Mouse (Mus musculus): ENCODE results near the gene Slc16a10. TPM values are rescaled to one million over a fixed set of nuclear protein-coding genes. Genes with fewer than 3 reads are reported as not detected.

Gene Slc16a10
- polyA plus RNA-seq, 1 experiment from 2014 or later: 75.1 TPM

- H3K36me3 ChIP-seq: peaks cover 47% of the 10 kb centered on the region
- no peak overlapping the region for H3K27ac ChIP-seq
- WGBS (ENCODE audit: insufficient replicate concordance): 64% methylated on average over 3 of the region's 3 CpGs
- H3K9ac ChIP-seq: no peak overlapping the region
- H3K4me3 ChIP-seq (replicated peaks): no peak overlapping the region
- H3K4me2 ChIP-seq: no peak overlapping the region
- no peak for ATAC-seq (ENCODE audit: low read depth)
- H3K27me3 ChIP-seq: no peaks in the 10 kb centered on the region
- no peaks in the 10 kb centered on the region for H3K9me3 ChIP-seq (replicated peaks)
- DNase-seq: no peak
- H3K4me1 ChIP-seq (replicated peaks): peaks cover 18% of the 10 kb centered on the region
Measured at GRCm38 (mm10) chr10:40065357-40065756, 76.7 kb downstream of the Slc16a10 start.

- Histone ChIP-seq H3K27me3 (no peaks in the 10 kb centered on the region), H3K4me1 (replicated peaks) (peaks cover 12% of the 10 kb centered on the region), H3K9me3 (replicated peaks) (no peaks in the 10 kb centered on the region), H3K36me3 (peaks cover 40% of the 10 kb centered on the region), H3K9ac (no peak overlapping the region), H3K4me2 (0 out of 2 replicates have a peak overlapping the region, but pooled peaks have one; percentile 17), H3K4me3 (replicated peaks) (no peak overlapping the region), H3K27ac (peak overlapping the region; percentile 77)
- DNase-seq (no peak), ATAC-seq (ENCODE audit: low read depth) (no peak)
- WGBS (ENCODE audit: insufficient replicate concordance): 66% methylated on average over 5 of the region's 5 CpGs
Measured at GRCm38 (mm10) chr10:40063291-40063890, 78.7 kb downstream of the Slc16a10 start.

- H3K9ac ChIP-seq: no peak overlapping the region
- H3K4me2 ChIP-seq: 0 out of 2 replicates have a peak overlapping the region, but pooled peaks have one; percentile 17
- DNase-seq (no peak), ATAC-seq (ENCODE audit: low read depth) (no peak)
- WGBS (ENCODE audit: insufficient replicate concordance): 81% methylated on average over 6 of the region's 6 CpGs
- no peak overlapping the region for H3K4me3 ChIP-seq (replicated peaks)
- H3K27ac ChIP-seq: peak overlapping the region; percentile 77
- H3K36me3 ChIP-seq: peaks cover 37% of the 10 kb centered on the region
- no peaks in the 10 kb centered on the region for H3K27me3 ChIP-seq
- H3K4me1 ChIP-seq (replicated peaks): peaks cover 10% of the 10 kb centered on the region
- no peaks in the 10 kb centered on the region for H3K9me3 ChIP-seq (replicated peaks)
Measured at GRCm38 (mm10) chr10:40062812-40063211, 79.2 kb downstream of the Slc16a10 start.

- no peaks in the 10 kb centered on the region for H3K9me3 ChIP-seq (replicated peaks)
- DNase-seq: no peak
- no peak overlapping the region for H3K9ac ChIP-seq
- 90% methylated on average over 5 of the region's 5 CpGs for WGBS (ENCODE audit: insufficient replicate concordance)
- H3K4me2 ChIP-seq: no peak overlapping the region
- no peaks in the 10 kb centered on the region for H3K27me3 ChIP-seq
- peaks cover 11% of the 10 kb centered on the region for H3K4me1 ChIP-seq (replicated peaks)
- ATAC-seq (ENCODE audit: low read depth): no peak
- no peak overlapping the region for H3K4me3 ChIP-seq (replicated peaks)
- peaks cover 44% of the 10 kb centered on the region for H3K36me3 ChIP-seq
- 0 out of 2 replicates have a peak overlapping the region, but pooled peaks have one; percentile 3 for H3K27ac ChIP-seq
Measured at GRCm38 (mm10) chr10:40061926-40062325, 80.1 kb downstream of the Slc16a10 start.

GRCm38 (mm10) chr10:40058786-40059120 lies 83.3 kb downstream of the Slc16a10 start:
- Histone ChIP-seq H3K36me3 (peaks cover 54% of the 10 kb centered on the region), H3K4me3 (replicated peaks) (no peak overlapping the region), H3K9me3 (replicated peaks) (no peaks in the 10 kb centered on the region), H3K4me2 (no peak overlapping the region), H3K4me1 (replicated peaks) (peaks cover 14% of the 10 kb centered on the region; the same call in 1 of the 2 replicates), H3K27me3 (no peaks in the 10 kb centered on the region), H3K9ac (no peak overlapping the region), H3K27ac (no peak overlapping the region)
- DNase-seq (no peak), ATAC-seq (ENCODE audit: low read depth) (no peak)
- WGBS (ENCODE audit: insufficient replicate concordance): 91% methylated on average over 3 of the region's 3 CpGs

- H3K4me2 ChIP-seq: no peak overlapping the region
- DNase-seq (no peak), ATAC-seq (ENCODE audit: low read depth) (no peak)
- H3K4me3 ChIP-seq (replicated peaks): no peak overlapping the region
- H3K27ac ChIP-seq: no peak overlapping the region
- H3K27me3 ChIP-seq: no peaks in the 10 kb centered on the region
- H3K9ac ChIP-seq: no peak overlapping the region
- no peaks in the 10 kb centered on the region for H3K9me3 ChIP-seq (replicated peaks)
- 62% methylated on average over 6 of the region's 6 CpGs for WGBS (ENCODE audit: insufficient replicate concordance)
- H3K36me3 ChIP-seq: peaks cover 59% of the 10 kb centered on the region
- H3K4me1 ChIP-seq (replicated peaks): peaks cover 14% of the 10 kb centered on the region; the same call in 1 of the 2 replicates
Measured at GRCm38 (mm10) chr10:40058062-40058785, 83.8 kb downstream of the Slc16a10 start.

GRCm38 (mm10) chr10:40057615-40058014 lies 84.4 kb downstream of the Slc16a10 start:
- peaks cover 65% of the 10 kb centered on the region for H3K36me3 ChIP-seq
- 48% methylated on average over 2 of the region's 2 CpGs for WGBS (ENCODE audit: insufficient replicate concordance)
- no peaks in the 10 kb centered on the region for H3K27me3 ChIP-seq
- DNase-seq (no peak), ATAC-seq (ENCODE audit: low read depth) (no peak)
- H3K9ac ChIP-seq: no peak overlapping the region
- H3K4me2 ChIP-seq: no peak overlapping the region
- H3K9me3 ChIP-seq (replicated peaks): no peaks in the 10 kb centered on the region
- H3K4me3 ChIP-seq (replicated peaks): no peak overlapping the region
- peaks cover 14% of the 10 kb centered on the region; the same call in 1 of the 2 replicates for H3K4me1 ChIP-seq (replicated peaks)
- H3K27ac ChIP-seq: no peak overlapping the region

- DNase-seq: no peak
- Histone ChIP-seq H3K9ac (no peak overlapping the region), H3K4me1 (replicated peaks) (0 out of 2 replicates have a peak, but pooled peaks cover 10% of the 10 kb centered on the region), H3K4me2 (no peak overlapping the region), H3K27me3 (no peaks in the 10 kb centered on the region), H3K4me3 (replicated peaks) (no peak overlapping the region), H3K36me3 (peaks cover 77% of the 10 kb centered on the region), H3K27ac (no peak overlapping the region), H3K9me3 (replicated peaks) (no peaks in the 10 kb centered on the region)
- ATAC-seq (ENCODE audit: low read depth): no peak
- 85% methylated on average over 8 of the region's 8 CpGs for WGBS (ENCODE audit: insufficient replicate concordance)
Measured at GRCm38 (mm10) chr10:40054455-40054854, 87.6 kb downstream of the Slc16a10 start.

- Histone ChIP-seq H3K4me2 (no peak overlapping the region), H3K36me3 (peaks cover 75% of the 10 kb centered on the region), H3K9me3 (replicated peaks) (no peaks in the 10 kb centered on the region), H3K27me3 (no peaks in the 10 kb centered on the region), H3K4me1 (replicated peaks) (0 out of 2 replicates have a peak, but pooled peaks cover 10% of the 10 kb centered on the region), H3K27ac (no peak overlapping the region), H3K4me3 (replicated peaks) (no peak overlapping the region), H3K9ac (no peak overlapping the region)
- ATAC-seq (ENCODE audit: low read depth) (no peak), DNase-seq (no peak)
- WGBS (ENCODE audit: insufficient replicate concordance): 82% methylated on average over 4 of the region's 4 CpGs
Measured at GRCm38 (mm10) chr10:40053896-40054295, 88.2 kb downstream of the Slc16a10 start.

GRCm38 (mm10) chr10:40053257-40053895 lies 88.7 kb downstream of the Slc16a10 start:
- no peak for DNase-seq
- Histone ChIP-seq H3K4me3 (replicated peaks) (no peak overlapping the region), H3K27me3 (no peaks in the 10 kb centered on the region), H3K4me1 (replicated peaks) (0 out of 2 replicates have a peak, but pooled peaks cover 8% of the 10 kb centered on the region), H3K27ac (no peak overlapping the region), H3K36me3 (peaks cover 75% of the 10 kb centered on the region), H3K9ac (no peak overlapping the region), H3K4me2 (no peak overlapping the region), H3K9me3 (replicated peaks) (no peaks in the 10 kb centered on the region)
- peak; percentile 41; the same call in 1 of the 2 replicates for ATAC-seq (ENCODE audit: low read depth)
- WGBS (ENCODE audit: insufficient replicate concordance): 65% methylated on average over 3 of the region's 3 CpGs

GRCm38 (mm10) chr10:40051997-40052396 lies 90.1 kb downstream of the Slc16a10 start:
- H3K4me3 ChIP-seq (replicated peaks): no peak overlapping the region
- no peaks in the 10 kb centered on the region for H3K9me3 ChIP-seq (replicated peaks)
- no peak overlapping the region for H3K9ac ChIP-seq
- no peak overlapping the region for H3K27ac ChIP-seq
- no peak for DNase-seq
- 75% methylated on average over 3 of the region's 3 CpGs for WGBS (ENCODE audit: insufficient replicate concordance)
- no peak overlapping the region for H3K4me2 ChIP-seq
- peaks cover 68% of the 10 kb centered on the region for H3K36me3 ChIP-seq
- 0 out of 2 replicates have a peak, but pooled peaks cover 4% of the 10 kb centered on the region for H3K4me1 ChIP-seq (replicated peaks)
- no peak for ATAC-seq (ENCODE audit: low read depth)
- no peaks in the 10 kb centered on the region for H3K27me3 ChIP-seq

Measured in liver, embryonic 13.5 days (tissue).